ENCODE assay signal across 8 mouse cellular contexts in the genomic region with DNA sequence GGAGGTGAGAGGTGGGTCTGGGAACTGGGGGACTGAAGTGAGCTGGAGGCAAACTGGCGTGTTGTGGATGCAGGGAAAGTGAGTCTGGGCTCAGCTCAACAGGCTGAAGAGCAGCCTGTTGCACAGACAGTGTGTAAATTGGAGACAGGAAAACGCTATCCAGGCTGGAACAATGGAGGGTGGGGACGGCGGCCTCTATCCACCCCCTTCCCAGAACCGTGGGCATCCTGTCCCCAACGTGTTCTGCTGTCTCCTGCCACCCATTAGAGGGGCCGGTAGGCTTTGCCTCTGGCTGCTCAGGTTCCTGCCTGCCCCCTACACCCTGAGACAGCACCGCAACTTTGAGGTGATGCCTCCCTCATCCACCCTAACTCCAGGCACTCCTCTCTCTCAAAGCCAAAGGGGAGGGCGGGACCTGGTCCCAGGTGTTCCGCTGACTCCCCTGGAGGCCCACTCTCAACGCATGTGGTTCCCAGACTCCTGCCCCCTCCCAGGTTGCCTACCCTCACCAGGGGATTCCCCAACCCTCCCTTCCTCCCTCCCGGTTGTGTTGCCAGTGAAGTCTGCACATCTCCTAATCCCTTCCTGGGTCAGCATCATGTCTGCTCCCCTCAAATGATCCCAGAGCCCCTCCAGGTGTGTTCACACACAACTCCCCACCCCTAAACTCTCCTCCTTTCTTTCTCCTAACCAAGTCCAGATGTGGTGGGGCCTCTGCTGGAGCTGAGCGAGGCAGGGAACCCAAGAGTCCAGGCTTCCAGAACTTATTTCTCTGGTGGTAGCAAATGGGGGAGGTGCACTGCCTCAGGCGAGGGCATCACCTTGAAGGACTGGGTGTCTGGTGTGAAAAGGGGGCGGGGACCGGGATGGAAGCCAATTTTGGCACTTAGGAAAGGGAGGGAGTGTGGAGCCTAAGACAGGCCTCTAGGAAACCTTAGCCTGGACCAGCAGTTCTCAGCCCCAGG. TPM values are rescaled to one million over a fixed set of nuclear protein-coding genes. Genes with fewer than 3 reads are reported as not detected.
DNase-seq lines count a peak whose midpoint lies in the region; ATAC-seq and TF ChIP-seq lines count a peak whose summit lies in the region.

No protein-coding gene starts in this region.

- H3K4me3 ChIP-seq in ES-Bruce4 (ENCODE audit: low read depth, low read length) = peak overlapping the region; percentile 44
- 0 out of 2 replicates have a peak overlapping the region, but pooled peaks have one; percentile 5 for H3K4me3 ChIP-seq in cortical plate, adult 2 months (ENCODE audit: insufficient read depth, low read length)
- H3K4me3 ChIP-seq in midbrain, embryonic 13.5 days (replicated peaks) = peak overlapping the region; percentile 65

- no peak overlapping the region for H3K9ac ChIP-seq in ES-Bruce4 (ENCODE audit: low read depth, poor library complexity, severe bottlenecking)
- peak overlapping the region; percentile 85 for H3K9ac ChIP-seq in midbrain, embryonic 13.5 days (replicated peaks)

- H3K27ac ChIP-seq in ES-Bruce4 (ENCODE audit: insufficient read depth, low read length) = peak overlapping the region; percentile 60
- H3K27ac ChIP-seq in cortical plate, adult 2 months (ENCODE audit: insufficient read depth, low read length) = no peak overlapping the region
- no peak overlapping the region; the same call in 1 of the 2 replicates for H3K27ac ChIP-seq in midbrain, embryonic 13.5 days

- H3K36me3 ChIP-seq in ES-Bruce4 (ENCODE audit: control insufficient read depth, insufficient read depth, low read length, poor library complexity, severe bottlenecking) = 0 out of 2 replicates have a peak, but pooled peaks cover 3% of the 10 kb centered on the region
- peaks cover 29% of the 10 kb centered on the region for H3K36me3 ChIP-seq in midbrain, embryonic 13.5 days

- H3K4me2 ChIP-seq in midbrain, embryonic 13.5 days (replicated peaks) = peak overlapping the region; percentile 95

- WGBS in midbrain, embryonic 13.5 days = 18% methylated on average over 16 of the region's 16 CpGs

- no peak for TF ChIP-seq CTCF in ES-Bruce4 (IDR thresholded peaks at IDR 0.05; ENCODE audit: low read depth, low read length)
- TF ChIP-seq CTCF in cortical plate, adult 2 months (IDR thresholded peaks at IDR 0.05; ENCODE audit: extremely low read depth, insufficient read depth, low read length) = no peak

- TF ChIP-seq POLR2A in ES-Bruce4 (IDR thresholded peaks at IDR 0.05; ENCODE audit: insufficient read depth, low read length) = no peak
- TF ChIP-seq POLR2A in cortical plate, adult 2 months (IDR thresholded peaks at IDR 0.05; ENCODE audit: extremely low read depth, insufficient read depth, low read length) = no peak

- intact Hi-C loops in heart, postnatal 10 days (cut with DNase I) = loop anchor here (2.0 kb wide), 1 partner anchor 13 kb away; no protein-coding TSS in a partner anchor

- TF ChIP-seq EP300 in ES-Bruce4 (IDR thresholded peaks at IDR 0.05; ENCODE audit: insufficient read depth, low read depth, low read length) = peak; percentile 61; the same call in 1 of the 2 replicates

- no peaks in the 10 kb centered on the region for H3K27me3 ChIP-seq in ES-Bruce4 (ENCODE audit: control insufficient read depth, insufficient read depth, low read length, poor library complexity, severe bottlenecking)
- H3K27me3 ChIP-seq in midbrain, embryonic 13.5 days = peaks cover 22% of the 10 kb centered on the region

- H3K4me1 ChIP-seq in ES-Bruce4 (ENCODE audit: control insufficient read depth, insufficient read depth, low read length) = no peaks in the 10 kb centered on the region
- no peaks in the 10 kb centered on the region for H3K4me1 ChIP-seq in cortical plate, adult 2 months (ENCODE audit: control insufficient read depth, insufficient read depth, low read length)
- H3K4me1 ChIP-seq in midbrain, embryonic 13.5 days (replicated peaks) = peaks cover 49% of the 10 kb centered on the region

- peak; percentile 62 to 79 for DNase-seq in heart, postnatal 10 days
- peak; percentile 78 to 86 for DNase-seq in kidney, postnatal 36 days
- DNase-seq in left cerebral cortex, adult 8-10 months (ENCODE audit: low spot score in 2 of 2) = no peak
- DNase-seq in frontal cortex, postnatal 25 days (ENCODE audit: low spot score in 2 of 2) = no peak
- DNase-seq in gastrocnemius, adult 8-10 months (ENCODE audit: low spot score in 2 of 2) = no peak

- no peaks in the 10 kb centered on the region for H3K9me3 ChIP-seq in ES-Bruce4 (replicated peaks; ENCODE audit: control insufficient read depth, insufficient read depth, low read length, poor library complexity, severe bottlenecking)
- H3K9me3 ChIP-seq in midbrain, embryonic 13.5 days = no peaks in the 10 kb centered on the region

- ATAC-seq in midbrain, embryonic 13.5 days = no peak

RNA-seq across cellular contexts. Expression of gene Ephb4, which starts 2.4 kb away (rescaled TPM):
- polyA plus RNA-seq in ES-Bruce4 (2011; ENCODE audit: insufficient read depth, insufficient read length, low read depth, missing spikeins) = 17.1 and 20.7 TPM in 2 replicates
- 5.8 and 5.9 TPM in 2 replicates for polyA plus RNA-seq in cortical plate, adult 2 months (2012; rRNA removed)
- total RNA-seq in heart, postnatal 10 days (2021) = 100 to 1,000 TPM; 103 to 111 TPM
- polyA plus RNA-seq in midbrain, embryonic 13.5 days (2015; fragmentation: Nextera tagmentation; extraction: Ambion mirVana) = 7.5 and 8.6 TPM in 2 replicates
- total RNA-seq in left cerebral cortex, adult 8-10 months (2022) = 1 to 10 TPM; 4.4 to 7.2 (median 5.2) TPM
- total RNA-seq in gastrocnemius, adult 8-10 months (2022) = 10 to 100 TPM in 1 of 4 experiments, 1 to 10 TPM in 3; 6.9 to 10.7 (median 8.6) TPM

RNA-seq across cellular contexts. Expression of gene Slc12a9, which starts 18.9 kb away (rescaled TPM):
- polyA plus RNA-seq in ES-Bruce4 (2011; ENCODE audit: insufficient read depth, insufficient read length, low read depth, missing spikeins) = 7.9 and 8.8 TPM in 2 replicates
- 34.0 and 35.2 TPM in 2 replicates for polyA plus RNA-seq in cortical plate, adult 2 months (2012; rRNA removed)
- 1 to 10 TPM; 4.4 to 5.4 TPM for total RNA-seq in heart, postnatal 10 days (2021)
- 21.8 and 23.4 TPM in 2 replicates for polyA plus RNA-seq in midbrain, embryonic 13.5 days (2015; fragmentation: Nextera tagmentation; extraction: Ambion mirVana)
- total RNA-seq in left cerebral cortex, adult 8-10 months (2022) = 10 to 100 TPM; 24.4 to 28.0 (median 26.5) TPM
- 1 to 10 TPM; 1.7 to 3.6 (median 1.9) TPM for total RNA-seq in gastrocnemius, adult 8-10 months (2022)

RNA-seq across cellular contexts. Expression of gene Trip6, which starts 38.1 kb away (rescaled TPM):
- polyA plus RNA-seq in ES-Bruce4 (2011; ENCODE audit: insufficient read depth, insufficient read length, low read depth, missing spikeins) = 22.2 and 23.2 TPM in 2 replicates
- 8.4 and 8.8 TPM in 2 replicates for polyA plus RNA-seq in cortical plate, adult 2 months (2012; rRNA removed)
- total RNA-seq in heart, postnatal 10 days (2021) = 10 to 100 TPM; 22.5 to 23.3 TPM
- 19.8 and 22.1 TPM in 2 replicates for polyA plus RNA-seq in midbrain, embryonic 13.5 days (2015; fragmentation: Nextera tagmentation; extraction: Ambion mirVana)
- 1 to 10 TPM; 3.9 to 7.6 (median 5.1) TPM for total RNA-seq in left cerebral cortex, adult 8-10 months (2022)
- 1 to 10 TPM; 1.4 to 3.9 (median 2.1) TPM for total RNA-seq in gastrocnemius, adult 8-10 months (2022)

RNA-seq across cellular contexts. Expression of gene Srrt, which starts 44.8 kb away (rescaled TPM):
- polyA plus RNA-seq in ES-Bruce4 (2011; ENCODE audit: insufficient read depth, insufficient read length, low read depth, missing spikeins) = 121 and 139 TPM in 2 replicates
- polyA plus RNA-seq in cortical plate, adult 2 months (2012; rRNA removed) = 226 and 239 TPM in 2 replicates
- 10 to 100 TPM; 91.0 to 91.9 TPM for total RNA-seq in heart, postnatal 10 days (2021)
- 116 and 123 TPM in 2 replicates for polyA plus RNA-seq in midbrain, embryonic 13.5 days (2015; fragmentation: Nextera tagmentation; extraction: Ambion mirVana)
- total RNA-seq in left cerebral cortex, adult 8-10 months (2022) = 100 to 1,000 TPM; 164 to 219 (median 188) TPM
- 10 to 100 TPM; 30.0 to 37.2 (median 34.0) TPM for total RNA-seq in gastrocnemius, adult 8-10 months (2022)

RNA-seq across cellular contexts. Expression of gene Ufsp1, which starts 57.9 kb away (rescaled TPM):
- polyA plus RNA-seq in ES-Bruce4 (2011; ENCODE audit: insufficient read depth, insufficient read length, low read depth, missing spikeins) = 6.4 and 8.7 TPM in 2 replicates
- polyA plus RNA-seq in cortical plate, adult 2 months (2012; rRNA removed) = 13.3 and 14.1 TPM in 2 replicates
- total RNA-seq in heart, postnatal 10 days (2021) = 1 to 10 TPM; 8.8 to 10.0 TPM
- 9.7 and 10.0 TPM in 2 replicates for polyA plus RNA-seq in midbrain, embryonic 13.5 days (2015; fragmentation: Nextera tagmentation; extraction: Ambion mirVana)
- total RNA-seq in left cerebral cortex, adult 8-10 months (2022) = 10 to 100 TPM; 14.0 to 16.8 (median 16.1) TPM
- 10 to 100 TPM; 14.6 to 22.7 (median 19.1) TPM for total RNA-seq in gastrocnemius, adult 8-10 months (2022)

Comparison
In these comparisons a context has a peak if more than half of its experiments do, and no peak if none do; other contexts are left out.
1. H3K4me3 ChIP-seq: peak in every context shown above with its lines; median percentile 65 in midbrain, embryonic 13.5 days; 44 in ES-Bruce4; 5 in cortical plate, adult 2 months.
2. DNase-seq: peak in heart, postnatal 10 days (2 of 2) and kidney, postnatal 36 days (2 of 2); none in left cerebral cortex, adult 8-10 months (0 of 2), frontal cortex, postnatal 25 days (0 of 2) and gastrocnemius, adult 8-10 months (0 of 2).
3. RNA of gene Ephb4, which starts 2.4 kb away (total RNA-seq): 103 to 111 TPM in heart, postnatal 10 days; 6.9 to 10.7 TPM in gastrocnemius, adult 8-10 months and 4.4 to 7.2 TPM in left cerebral cortex, adult 8-10 months; every median in the first group is over 4 times any median in the second.